Mouse (Mus musculus): Measurements from ENCODE around the gene Tfip11. TPM values are rescaled to one million over a fixed set of nuclear protein-coding genes. Genes with fewer than 3 reads are reported as not detected.
A peak's percentile ranks its signal among the peaks of the same experiment; 100 is the strongest.

The Tfip11 gene
- polyA plus RNA-seq, 1 experiment = 44.9 TPM

- peak overlapping the region; percentile 16 for H3K4me3 ChIP-seq (ENCODE audit: insufficient read depth, poor library complexity, severe bottlenecking)
- H3ac ChIP-seq (ENCODE audit: control insufficient read depth, insufficient read length, low read depth) = peak overlapping the region; percentile 9
- H3K79me2 ChIP-seq (ENCODE audit: control insufficient read depth, insufficient read depth) = peaks cover 95% of the 10 kb centered on the region
- H3K79me3 ChIP-seq (ENCODE audit: low read depth) = peaks cover 89% of the 10 kb centered on the region
- peaks cover 41% of the 10 kb centered on the region for H3K36me3 ChIP-seq (ENCODE audit: control insufficient read depth, insufficient read depth)
- TF ChIP-seq MYOD1 (IDR thresholded peaks at IDR 0.05; ENCODE audit: control insufficient read depth, insufficient read length, low read depth) (no peak), FOSL1 (IDR thresholded peaks at IDR 0.05; ENCODE audit: insufficient read depth, low read length, poor library complexity, severe bottlenecking) (no peak), CEBPB (IDR thresholded peaks at IDR 0.05; ENCODE audit: low read depth) (no peak), MAX (IDR thresholded peaks at IDR 0.05) (no peak), CTCF (IDR thresholded peaks at IDR 0.05; ENCODE audit: control insufficient read depth, insufficient read depth, insufficient read length) (no peak), USF1 (IDR thresholded peaks at IDR 0.05; ENCODE audit: low read depth) (no peak), MYOG (IDR thresholded peaks at IDR 0.05; ENCODE audit: control insufficient read depth, extremely low read depth, insufficient read length) (no peak)
- H3K27me3 ChIP-seq (ENCODE audit: control insufficient read depth, insufficient read depth, insufficient read length) = no peaks in the 10 kb centered on the region
Observed at GRCm38 (mm10) chr5:112280863-112281660, 45.1 kb upstream of the Tfip11 start.

GRCm38 (mm10) chr5:112281676-112282075 is 44.5 kb upstream of the Tfip11 start:
- peaks cover 95% of the 10 kb centered on the region for H3K79me3 ChIP-seq (ENCODE audit: low read depth)
- peaks cover 100% of the 10 kb centered on the region for H3K79me2 ChIP-seq (ENCODE audit: control insufficient read depth, insufficient read depth)
- H3ac ChIP-seq (ENCODE audit: control insufficient read depth, insufficient read length, low read depth) = no peak overlapping the region
- TF ChIP-seq MAX (IDR thresholded peaks at IDR 0.05) (no peak), CEBPB (IDR thresholded peaks at IDR 0.05; ENCODE audit: low read depth) (no peak), MYOG (IDR thresholded peaks at IDR 0.05; ENCODE audit: control insufficient read depth, extremely low read depth, insufficient read length) (no peak), USF1 (IDR thresholded peaks at IDR 0.05; ENCODE audit: low read depth) (no peak), FOSL1 (IDR thresholded peaks at IDR 0.05; ENCODE audit: insufficient read depth, low read length, poor library complexity, severe bottlenecking) (no peak), MYOD1 (IDR thresholded peaks at IDR 0.05; ENCODE audit: control insufficient read depth, insufficient read length, low read depth) (no peak)
- H3K36me3 ChIP-seq (ENCODE audit: control insufficient read depth, insufficient read depth) = peaks cover 41% of the 10 kb centered on the region
- H3K27me3 ChIP-seq (ENCODE audit: control insufficient read depth, insufficient read depth, insufficient read length) = no peaks in the 10 kb centered on the region
- no peak overlapping the region for H3K4me3 ChIP-seq (ENCODE audit: insufficient read depth, poor library complexity, severe bottlenecking)

GRCm38 (mm10) chr5:112282123-112282779 is 43.9 kb upstream of the Tfip11 start:
- Histone ChIP-seq H3K36me3 (ENCODE audit: control insufficient read depth, insufficient read depth) (peaks cover 41% of the 10 kb centered on the region), H3K79me3 (ENCODE audit: low read depth) (peaks cover 96% of the 10 kb centered on the region), H3ac (ENCODE audit: control insufficient read depth, insufficient read length, low read depth) (no peak overlapping the region), H3K79me2 (ENCODE audit: control insufficient read depth, insufficient read depth) (peaks cover 100% of the 10 kb centered on the region), H3K27me3 (ENCODE audit: control insufficient read depth, insufficient read depth, insufficient read length) (no peaks in the 10 kb centered on the region), H3K4me3 (ENCODE audit: insufficient read depth, poor library complexity, severe bottlenecking) (no peak overlapping the region)
- TF ChIP-seq CTCF (IDR thresholded peaks at IDR 0.05; ENCODE audit: control insufficient read depth, insufficient read depth, insufficient read length) = no peak

GRCm38 (mm10) chr5:112282780-112283482 is 43.2 kb upstream of the Tfip11 start:
- no peaks in the 10 kb centered on the region for H3K27me3 ChIP-seq (ENCODE audit: control insufficient read depth, insufficient read depth, insufficient read length)
- peaks cover 96% of the 10 kb centered on the region for H3K79me3 ChIP-seq (ENCODE audit: low read depth)
- no peak overlapping the region for H3K4me3 ChIP-seq (ENCODE audit: insufficient read depth, poor library complexity, severe bottlenecking)
- no peak overlapping the region for H3ac ChIP-seq (ENCODE audit: control insufficient read depth, insufficient read length, low read depth)
- H3K36me3 ChIP-seq (ENCODE audit: control insufficient read depth, insufficient read depth) = peaks cover 41% of the 10 kb centered on the region
- TF ChIP-seq FOSL1 (IDR thresholded peaks at IDR 0.05; ENCODE audit: insufficient read depth, low read length, poor library complexity, severe bottlenecking) (no peak), USF1 (IDR thresholded peaks at IDR 0.05; ENCODE audit: low read depth) (no peak), MAX (IDR thresholded peaks at IDR 0.05) (no peak), MYOD1 (IDR thresholded peaks at IDR 0.05; ENCODE audit: control insufficient read depth, insufficient read length, low read depth) (no peak), CTCF (IDR thresholded peaks at IDR 0.05; ENCODE audit: control insufficient read depth, insufficient read depth, insufficient read length) (no peak), MYOG (IDR thresholded peaks at IDR 0.05; ENCODE audit: control insufficient read depth, extremely low read depth, insufficient read length) (no peak), CEBPB (IDR thresholded peaks at IDR 0.05; ENCODE audit: low read depth) (no peak)
- H3K79me2 ChIP-seq (ENCODE audit: control insufficient read depth, insufficient read depth) = peaks cover 100% of the 10 kb centered on the region

- H3K4me3 ChIP-seq (ENCODE audit: insufficient read depth, poor library complexity, severe bottlenecking) = no peak overlapping the region
- no peak overlapping the region for H3ac ChIP-seq (ENCODE audit: control insufficient read depth, insufficient read length, low read depth)
- peaks cover 96% of the 10 kb centered on the region for H3K79me3 ChIP-seq (ENCODE audit: low read depth)
- peaks cover 36% of the 10 kb centered on the region for H3K36me3 ChIP-seq (ENCODE audit: control insufficient read depth, insufficient read depth)
- H3K27me3 ChIP-seq (ENCODE audit: control insufficient read depth, insufficient read depth, insufficient read length) = no peaks in the 10 kb centered on the region
- TF ChIP-seq MAX (IDR thresholded peaks at IDR 0.05) = no peak
- no peak for TF ChIP-seq MYOG (IDR thresholded peaks at IDR 0.05; ENCODE audit: control insufficient read depth, extremely low read depth, insufficient read length)
- TF ChIP-seq CTCF (IDR thresholded peaks at IDR 0.05; ENCODE audit: control insufficient read depth, insufficient read depth, insufficient read length) = no peak
- no peak for TF ChIP-seq FOSL1 (IDR thresholded peaks at IDR 0.05; ENCODE audit: insufficient read depth, low read length, poor library complexity, severe bottlenecking)
- TF ChIP-seq MYOD1 (IDR thresholded peaks at IDR 0.05; ENCODE audit: control insufficient read depth, insufficient read length, low read depth) = no peak
- TF ChIP-seq CEBPB (IDR thresholded peaks at IDR 0.05; ENCODE audit: low read depth) = no peak
- no peak for TF ChIP-seq USF1 (IDR thresholded peaks at IDR 0.05; ENCODE audit: low read depth)
- peaks cover 100% of the 10 kb centered on the region for H3K79me2 ChIP-seq (ENCODE audit: control insufficient read depth, insufficient read depth)
Observed at GRCm38 (mm10) chr5:112283543-112284202, 42.5 kb upstream of the Tfip11 start.
